Mouse (Mus musculus) forebrain, embryonic 16.5 days (tissue): ENCODE measurements around the gene Ifna11. TPM values are rescaled to one million over a fixed set of nuclear protein-coding genes. Genes with fewer than 3 reads are reported as not detected.
"Not testable (repeated sequence)": the region's sequence is repeated elsewhere in the genome, so short reads cannot be mapped to it uniquely, and the experiment has no call there.

ENCODE experiments used
- ATAC-seq: fragments of 200-750 bp; cut with Nextera tagmentation; 2 replicates; pipeline ENCODE4 v1.8.0; 2017; ENCODE audit warnings: mild to moderate bottlenecking, moderate library complexity
- H3K27ac ChIP-seq: fragments of 300-500 bp; sonication (generic); 2 replicates; pipeline ENCODE4 v1.5.1; 2014; ENCODE audit warnings: low read length, control low read depth
- H3K27me3 ChIP-seq: fragments of 300-500 bp; sonication (generic); replicated peaks from 2 replicates; pipeline ENCODE4 v1.6.1; 2014; ENCODE audit warnings: low read length; ENCODE audit not compliant: control insufficient read depth, insufficient read depth
- H3K36me3 ChIP-seq: fragments of 300-500 bp; sonication (generic); 2 replicates; pipeline ENCODE4 v1.6.1; 2014; ENCODE audit not compliant: control insufficient read depth, insufficient read depth
- H3K4me1 ChIP-seq: fragments of 300-500 bp; sonication (generic); replicated peaks from 2 replicates; pipeline ENCODE4 v1.6.1; 2014; ENCODE audit warnings: low read length; ENCODE audit not compliant: control insufficient read depth, insufficient read depth
- H3K4me2 ChIP-seq: fragments of 300-500 bp; sonication (generic); 2 replicates; pipeline ENCODE4 v1.6.1; 2014; ENCODE audit warnings: mild to moderate bottlenecking, low read length, control low read depth
- H3K4me3 ChIP-seq: fragments of 300-500 bp; sonication (generic); replicated peaks from 2 replicates; pipeline ENCODE4 v1.5.1; 2014; ENCODE audit warnings: mild to moderate bottlenecking, low read length, control low read depth
- H3K9ac ChIP-seq: fragments of 300-500 bp; sonication (generic); replicated peaks from 2 replicates; pipeline ENCODE4 v1.6.1; 2014; ENCODE audit warnings: low read depth, low read length, control low read depth
- H3K9me3 ChIP-seq: fragments of 300-500 bp; sonication (generic); 2 replicates; pipeline ENCODE4 v1.6.1; 2016; ENCODE audit warnings: low read length; ENCODE audit not compliant: control insufficient read depth
- WGBS: fragments of 180-500 bp; shearing (Covaris S2); extraction: QIAGEN DNeasy Blood & Tissue Kit; methylation state at CpG from one replicate; pipeline ENCODE4 v1.1.7; 2014; 5-methylcytosine and 5-hydroxymethylcytosine counted together
- polyA plus RNA-seq: library from polyadenylated mRNA; unstranded; fragments of >200 nt; fragmentation: Nextera tagmentation; extraction: Ambion mirVana; gene quantifications from 2 replicates; pipeline ENCODE4 v1.2.1, GENCODE M21; 2015

The Ifna11 gene
- polyA plus RNA-seq, 1 experiment from 2014 or later = not detected

DNA sequence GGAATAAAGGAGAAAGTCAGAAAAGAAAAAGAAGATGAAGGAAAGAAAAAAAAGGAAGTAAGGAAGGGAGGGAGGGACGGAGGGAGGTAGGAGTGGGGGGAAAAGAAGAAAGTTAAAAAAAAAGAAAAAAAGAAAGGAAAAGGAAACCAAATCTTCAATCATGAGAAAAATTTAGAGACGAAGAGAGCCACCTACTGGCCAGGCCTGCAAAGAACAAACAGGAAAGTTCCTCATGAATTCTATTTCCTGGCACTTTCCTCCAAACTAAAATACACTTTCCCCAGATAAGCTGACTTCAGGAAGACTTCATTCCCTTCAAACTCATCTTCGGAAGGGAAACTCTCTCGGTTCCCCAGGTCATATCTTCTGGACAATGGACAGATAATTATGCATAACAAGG lies 10.8 kb downstream of the Ifna11 start:
- Histone ChIP-seq H3K4me2 (no peak overlapping the region), H3K4me3 (no peak overlapping the region), H3K27me3 (no peaks in the 10 kb centered on the region), H3K4me1 (no peaks in the 10 kb centered on the region), H3K36me3 (no peaks in the 10 kb centered on the region), H3K9me3 (no peaks in the 10 kb centered on the region), H3K27ac (no peak overlapping the region), H3K9ac (no peak overlapping the region)
- ATAC-seq = no peak
- WGBS = 29% methylated on average over 4 of the region's 4 CpGs

DNA sequence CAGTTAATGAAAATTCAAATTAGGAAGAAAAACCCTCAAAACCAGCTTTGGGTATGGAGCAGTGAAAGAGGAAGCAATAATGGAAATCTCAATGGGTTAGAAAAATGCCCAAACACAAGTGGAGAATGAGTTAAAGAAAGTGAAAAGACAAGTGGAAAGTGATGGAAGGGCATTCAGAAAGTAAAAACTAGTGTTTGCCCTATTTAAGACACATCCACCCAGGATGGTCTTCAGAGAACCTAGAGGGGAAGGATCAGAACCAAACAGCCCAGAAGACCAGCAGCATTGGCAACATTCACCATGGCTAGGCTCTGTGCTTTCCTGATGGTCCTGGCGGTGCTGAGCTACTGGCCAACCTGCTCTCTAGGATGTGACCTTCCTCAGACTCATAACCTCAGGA lies 15.5 kb downstream of the Ifna11 start, which contains the start of gene Ifna5:
Gene Ifna5, plus strand, starts transcription at position 301 of the 400 bp plus-strand sequence.
- WGBS = 78% methylated on average over 1 of the region's 1 CpGs
- H3K9ac ChIP-seq, H3K36me3 ChIP-seq, H3K4me2 ChIP-seq, H3K4me3 ChIP-seq, ATAC-seq, H3K27me3 ChIP-seq, H3K9me3 ChIP-seq, H3K27ac ChIP-seq, H3K4me1 ChIP-seq: not testable (repeated sequence)

DNA sequence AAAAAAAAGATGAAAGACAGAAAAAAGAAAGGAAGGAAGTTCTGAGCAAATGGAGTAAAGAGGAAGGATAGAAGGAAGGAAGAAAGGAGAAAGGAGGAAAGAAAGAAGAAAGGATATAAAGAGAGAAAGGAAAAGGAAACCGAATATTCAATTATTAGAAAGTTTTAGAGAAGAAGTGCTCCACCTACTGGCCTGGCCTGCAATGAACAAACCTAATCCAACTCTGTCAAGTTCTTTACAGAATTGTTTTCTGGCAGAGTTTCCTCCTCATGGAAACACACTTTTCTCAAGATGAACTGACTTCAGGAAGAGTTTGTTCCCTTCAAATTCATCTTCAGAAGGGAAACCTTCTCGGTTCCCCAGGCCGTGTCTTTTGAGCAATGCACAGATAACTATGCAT lies 19.1 kb downstream of the Ifna11 start:
- Histone ChIP-seq H3K4me1 (no peaks in the 10 kb centered on the region), H3K27ac (no peak overlapping the region), H3K27me3 (no peaks in the 10 kb centered on the region), H3K36me3 (no peaks in the 10 kb centered on the region), H3K9me3 (no peaks in the 10 kb centered on the region), H3K9ac (no peak overlapping the region), H3K4me3 (no peak overlapping the region), H3K4me2 (no peak overlapping the region)
- WGBS = 44% methylated on average over 3 of the region's 3 CpGs
- no peak for ATAC-seq

DNA sequence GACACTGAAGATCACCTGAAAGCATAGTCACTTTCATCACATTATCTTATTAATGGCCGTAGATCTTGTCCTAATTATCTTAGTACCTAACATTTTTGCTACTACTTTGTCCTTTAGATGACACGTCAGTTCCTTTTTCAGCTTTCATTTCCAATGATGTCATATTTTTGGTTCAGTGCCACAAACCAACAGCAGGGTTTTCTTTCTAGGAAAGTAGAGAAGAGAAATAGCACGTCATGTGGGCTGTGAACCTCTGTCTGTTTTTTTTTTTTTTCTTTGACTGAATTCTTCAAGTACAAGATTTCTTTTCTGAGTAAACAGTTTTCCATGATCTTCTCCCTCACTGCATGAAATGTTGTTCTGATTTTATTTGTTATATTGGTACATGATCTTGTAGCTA lies 20.3 kb downstream of the Ifna11 start:
- Histone ChIP-seq H3K4me1 (no peaks in the 10 kb centered on the region), H3K27me3 (no peaks in the 10 kb centered on the region), H3K9me3 (no peaks in the 10 kb centered on the region), H3K36me3 (no peaks in the 10 kb centered on the region), H3K27ac (no peak overlapping the region), H3K4me2 (no peak overlapping the region), H3K9ac (no peak overlapping the region), H3K4me3 (no peak overlapping the region)
- 68% methylated on average over 3 of the region's 3 CpGs for WGBS
- no peak for ATAC-seq

DNA sequence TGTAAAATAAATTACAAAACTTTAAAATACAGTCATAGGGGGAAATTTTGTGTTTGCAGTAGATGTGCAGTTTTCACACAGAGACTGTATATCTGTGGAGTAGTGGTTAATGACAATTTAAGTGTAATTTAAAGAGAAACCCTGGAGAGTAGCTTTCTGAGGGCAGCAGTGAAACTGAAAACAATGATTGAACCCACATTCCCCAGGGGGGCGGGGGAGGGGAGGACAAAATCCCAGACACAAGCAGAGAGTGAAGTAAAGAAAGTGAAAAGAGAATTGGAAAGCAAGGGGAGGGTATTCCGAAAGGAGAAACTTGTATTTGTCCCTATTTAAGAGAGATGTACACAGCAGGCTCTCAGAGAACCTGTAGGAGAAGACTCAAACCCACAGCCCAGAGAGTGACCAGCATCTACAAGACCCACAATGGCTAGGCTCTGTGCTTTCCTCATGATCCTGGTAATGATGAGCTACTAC lies 21.7 kb downstream of the Ifna11 start, which contains the start of gene Ifna4:
Gene Ifna4, plus strand, starts transcription at position 424 of the 474 bp plus-strand sequence.
- H3K9ac ChIP-seq = no peak within 1 kb of the TSS
- WGBS = 29% methylated on average over 2 of the region's 2 CpGs
- no peaks in the 10 kb centered on the region for H3K36me3 ChIP-seq
- H3K4me1 ChIP-seq = no peaks in the 10 kb centered on the region
- H3K4me3 ChIP-seq = no peak within 1 kb of the TSS
- no peak within 1 kb of the TSS for H3K27ac ChIP-seq
- no peak for ATAC-seq
- no peaks in the 10 kb centered on the region for H3K27me3 ChIP-seq
- no peak within 1 kb of the TSS for H3K4me2 ChIP-seq
- H3K9me3 ChIP-seq = no peaks in the 10 kb centered on the region

DNA sequence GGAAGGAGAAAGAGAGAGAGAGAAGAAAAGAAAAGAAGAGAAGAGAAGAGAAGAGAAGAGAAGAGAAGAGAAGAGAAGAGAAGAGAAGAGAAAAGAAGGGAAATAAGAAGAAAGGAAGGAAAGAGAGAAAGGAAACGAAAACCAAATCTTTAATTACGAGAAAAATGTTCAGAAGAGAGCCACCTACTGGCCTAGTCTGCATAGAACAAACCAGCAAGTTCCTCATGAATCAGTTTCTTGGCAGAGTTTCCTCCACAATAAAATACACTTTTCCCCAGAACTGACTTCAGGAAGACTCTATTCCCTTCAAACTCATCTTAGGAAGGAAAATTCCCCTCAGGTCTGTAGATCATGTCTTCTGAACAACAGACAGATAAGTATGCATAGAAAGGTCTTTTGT lies 25.6 kb downstream of the Ifna11 start:
- WGBS = 46% methylated on average over 2 of the region's 2 CpGs
- no peaks in the 10 kb centered on the region for H3K9me3 ChIP-seq
- ATAC-seq = no peak

DNA sequence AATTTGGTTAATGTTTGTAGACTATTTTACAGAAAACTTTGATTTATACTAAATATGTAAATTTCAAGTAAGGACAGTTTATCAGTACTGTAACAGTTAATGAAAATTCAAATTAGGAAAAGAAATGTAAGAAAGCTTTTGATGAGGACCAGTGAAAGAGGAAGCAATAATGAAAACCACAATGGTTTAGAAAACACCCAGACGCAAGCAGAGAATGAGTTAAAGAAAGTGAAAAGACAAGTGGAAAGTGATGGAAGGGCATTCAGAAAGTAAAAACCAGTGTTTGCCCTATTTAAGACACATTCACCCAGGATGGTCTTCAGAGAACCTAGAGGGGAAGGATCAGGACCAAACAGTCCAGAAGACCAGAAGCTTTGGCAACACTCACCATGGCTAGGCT lies 29.9 kb downstream of the Ifna11 start, which contains the start of gene Ifna1:
Gene Ifna1, plus strand, starts transcription at position 390 of the 400 bp plus-strand sequence.
- no peak for ATAC-seq
- Histone ChIP-seq H3K9ac (no peak within 1 kb of the TSS), H3K27me3 (no peaks in the 10 kb centered on the region), H3K9me3 (no peaks in the 10 kb centered on the region), H3K27ac (no peak within 1 kb of the TSS), H3K4me1 (peaks cover 5% of the 10 kb centered on the region), H3K4me3 (no peak within 1 kb of the TSS), H3K36me3 (no peaks in the 10 kb centered on the region), H3K4me2 (no peak within 1 kb of the TSS)
- 33% methylated on average over 1 of the region's 1 CpGs for WGBS

More for the DNA sequence above, 25.6 kb downstream of the Ifna11 start:
- Histone ChIP-seq H3K4me2 (no peak overlapping the region), H3K27ac (no peak overlapping the region), H3K27me3 (no peaks in the 10 kb centered on the region), H3K4me1 (no peaks in the 10 kb centered on the region), H3K36me3 (no peaks in the 10 kb centered on the region), H3K9ac (no peak overlapping the region), H3K4me3 (no peak overlapping the region)

DNA sequence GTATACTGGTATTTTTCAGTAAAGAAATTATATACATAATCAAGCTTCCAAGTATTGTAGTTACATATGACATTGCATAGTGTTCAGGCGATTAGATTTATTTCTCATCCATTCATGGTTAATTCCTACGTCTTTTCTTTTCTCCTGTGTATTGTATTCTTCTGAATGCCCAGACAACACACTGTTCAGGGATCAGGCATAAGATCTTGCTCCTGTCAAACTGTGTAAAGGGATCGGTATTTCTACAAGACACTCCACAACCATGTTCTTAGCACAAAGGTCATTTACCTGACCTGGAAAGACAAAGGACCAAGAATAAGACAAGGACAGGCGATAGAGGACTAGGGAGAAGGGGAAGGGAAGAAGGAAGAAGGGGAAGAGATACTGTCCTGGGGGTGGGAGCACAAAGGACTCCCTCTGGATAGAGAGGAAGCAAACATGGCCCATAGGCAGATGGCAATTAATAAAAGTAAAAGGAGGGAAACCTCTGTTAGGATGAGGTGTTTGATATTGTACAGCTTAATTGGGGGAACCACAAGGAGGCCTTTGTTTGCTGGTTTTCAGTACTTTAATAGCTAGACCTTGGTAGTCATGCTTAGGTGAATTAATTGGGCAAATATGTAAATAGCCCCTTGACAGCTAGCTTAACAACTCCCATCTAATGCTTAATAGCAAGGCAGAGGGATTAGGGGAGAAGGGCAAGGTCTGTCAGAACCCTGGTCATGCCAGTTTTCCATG lies 31.4 kb downstream of the Ifna11 start:
- H3K9me3 ChIP-seq = no peaks in the 10 kb centered on the region
- no peaks in the 10 kb centered on the region for H3K27me3 ChIP-seq
- no peak overlapping the region for H3K9ac ChIP-seq
- no peak overlapping the region for H3K4me3 ChIP-seq
- H3K4me2 ChIP-seq = no peak overlapping the region
- no peak overlapping the region for H3K27ac ChIP-seq
- H3K4me1 ChIP-seq = peaks cover 5% of the 10 kb centered on the region
- WGBS = 12% methylated on average over 4 of the region's 4 CpGs
- H3K36me3 ChIP-seq = no peaks in the 10 kb centered on the region
- peak; percentile 50; the same call in 1 of the 2 replicates for ATAC-seq

DNA sequence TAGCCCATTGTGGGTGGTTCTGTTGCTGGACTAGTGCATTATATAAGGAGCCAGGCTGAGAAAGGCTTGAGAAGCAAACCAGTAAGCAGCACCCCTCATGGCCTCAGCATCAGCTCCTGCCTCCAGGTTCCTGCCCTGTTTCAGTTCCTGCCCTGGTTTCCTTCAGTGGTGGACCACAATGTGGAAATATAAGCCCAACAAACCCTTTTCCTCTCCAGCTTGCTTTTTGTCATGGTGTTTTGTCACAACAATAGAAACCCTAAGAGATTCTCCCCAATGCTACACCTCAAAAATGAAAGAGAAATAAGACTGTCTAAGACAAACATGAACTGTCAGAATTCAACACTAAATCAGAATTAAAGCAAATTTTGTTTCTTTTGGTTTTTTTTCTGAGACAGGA lies 39.5 kb downstream of the Ifna11 start:
- Histone ChIP-seq H3K9ac (no peak overlapping the region), H3K9me3 (no peaks in the 10 kb centered on the region), H3K27me3 (no peaks in the 10 kb centered on the region), H3K4me3 (no peak overlapping the region), H3K4me2 (no peak overlapping the region), H3K27ac (no peak overlapping the region), H3K36me3 (no peaks in the 10 kb centered on the region), H3K4me1 (no peaks in the 10 kb centered on the region)
- no peak for ATAC-seq
